Mouse (Mus musculus) retina, embryonic 14.5 days (tissue): ENCODE measurements around the gene Crtc2.

Experiments
- DNase-seq: peaks from one replicate; pipeline ENCODE4 v3.0.0-alpha.2; 2015; ENCODE audit warnings: low spot score

Crtc2 gene

GRCm38 (mm10) chr3:90313367-90313766, 59.4 kb downstream of the Crtc2 start:
- peak; percentile 32 for DNase-seq
